Mouse (Mus musculus) spleen, postnatal 4 days (tissue): ENCODE results near the gene Selenom.

Experiments used
- DNase-seq, 2 experiments: peaks; one replicate each; pipeline ENCODE4 v3.0.0; 2022; ENCODE audit warnings: low spot score in 2 of 2

The Selenom gene

GRCm38 (mm10) chr11:3548564-3549295 is 34.2 kb downstream of the Selenom start:
- DNase-seq, result no peak

DNA sequence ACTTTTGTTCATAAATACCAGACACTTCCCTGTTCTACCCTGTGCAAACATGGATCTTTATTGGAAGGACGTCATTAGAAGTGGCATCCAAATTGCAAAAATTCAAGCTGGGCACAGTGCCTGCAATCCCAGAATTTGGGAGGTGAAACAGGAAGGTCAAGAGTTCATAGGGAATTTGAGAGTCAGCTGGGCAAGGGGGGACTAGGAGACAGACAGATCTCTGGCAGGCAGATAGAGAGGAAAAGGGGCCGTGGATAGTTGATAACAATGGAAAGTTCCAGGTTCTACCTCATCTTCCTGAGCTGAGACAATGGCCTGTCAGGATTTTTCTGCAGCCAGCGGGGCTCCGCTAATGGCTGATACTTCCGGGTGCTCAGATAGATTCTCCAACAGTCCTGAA is 35.3 kb downstream of the Selenom start:
- DNase-seq, result no peak

GRCm38 (mm10) chr11:3554976-3555375 is 40.5 kb downstream of the Selenom start:
- no peak for DNase-seq

- no peak for DNase-seq
Observed at GRCm38 (mm10) chr11:3557852-3558251, 43.4 kb downstream of the Selenom start.

- DNase-seq, result no peak
Observed at GRCm38 (mm10) chr11:3560202-3560601, 45.7 kb downstream of the Selenom start.

GRCm38 (mm10) chr11:3563853-3564252 is 49.4 kb downstream of the Selenom start:
- DNase-seq, result no peak

DNA sequence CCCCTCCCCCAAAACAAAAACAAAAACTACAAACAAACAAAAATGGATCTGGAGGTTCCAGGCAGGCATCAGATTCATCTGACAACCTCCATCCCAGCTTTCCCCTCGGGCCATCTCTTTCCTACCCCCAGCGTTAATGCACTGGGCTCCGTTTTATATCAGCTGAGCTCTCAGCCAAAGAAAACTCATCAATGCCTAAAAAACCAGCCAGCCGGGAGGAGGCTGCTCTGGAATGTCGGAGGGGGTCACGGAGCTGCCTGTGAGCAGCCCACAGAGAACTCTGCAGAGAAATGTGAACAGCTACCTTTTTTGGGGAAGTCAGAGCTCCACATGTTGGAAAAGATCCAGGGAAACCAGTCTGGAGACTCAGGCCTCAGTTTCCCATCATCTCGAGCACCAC is 50.0 kb downstream of the Selenom start:
- no peak for DNase-seq

GRCm38 (mm10) chr11:3566018-3566417 is 51.5 kb downstream of the Selenom start:
- no peak for DNase-seq
